Mouse (Mus musculus): ENCODE data around the gene Cd99l2.

- TF ChIP-seq CTCF (IDR thresholded peaks at IDR 0.05; ENCODE audit: control insufficient read depth, insufficient read depth, low read length) (no peak), POLR2A (IDR thresholded peaks at IDR 0.05; ENCODE audit: borderline replicate concordance, control insufficient read depth, low read depth, low read length) (no peak)
Observed at GRCm38 (mm10) chrX:71540821-71541510, 48.3 kb upstream of the Cd99l2 start.

All from bone marrow, adult 2 months (tissue).